Mouse (Mus musculus) kidney, adult 10 weeks (tissue): ENCODE measurements around the gene Ccdc138. TPM values are rescaled to one million over a fixed set of nuclear protein-coding genes. Genes with fewer than 3 reads are reported as not detected.

ENCODE experiments used
- polyA plus RNA-seq: library from polyadenylated mRNA; stranded (reverse); fragments of 350-450 nt; fragmentation: Illumina TruSeq; extraction: RNeasy Lipid Tissue Mini Kit (QIAGEN cat#74804); gene quantifications from one replicate; pipeline ENCODE4 v1.2.3, GENCODE M21; 2014; ENCODE audit warnings: low read depth, low replicate concordance

Ccdc138 gene
- polyA plus RNA-seq, result 8.2 TPM

GRCm38 (mm10) chr10:58497320-58498284, at the start of gene Ccdc138:
Gene Ccdc138, plus strand, starts transcription at chr10:58497948.

Other genes with a start within 250 kb of the Ccdc138 start
- 60.8 TPM for gene Gcc2, start 242.5 kb upstream of the Ccdc138 start, polyA plus RNA-seq
- gene Lims1, start 174.5 kb upstream of the Ccdc138 start, polyA plus RNA-seq, result 92.3 TPM
- gene Ranbp2, start 51.0 kb upstream of the Ccdc138 start, polyA plus RNA-seq, result 143 TPM
- 0.32 TPM for gene Edar, start 177.7 kb downstream of the Ccdc138 start, polyA plus RNA-seq
- gene Gm17542, start 220.3 kb downstream of the Ccdc138 start, polyA plus RNA-seq, result not detected